Mouse (Mus musculus): ENCODE data around the gene Apoc4. TPM values are rescaled to one million over a fixed set of nuclear protein-coding genes. Genes with fewer than 3 reads are reported as not detected.
A peak's percentile ranks its signal among the peaks of the same experiment; 100 is the strongest.

The Apoc4 gene
- polyA plus RNA-seq, 1 experiment from 2014 or later: 0.65 TPM

GRCm38 (mm10) chr7:19664955-19665841, 16.1 kb downstream of the Apoc4 start, which contains the start of gene Clptm1:
Clptm1 (minus strand) TSS chr7:19665033.
- Histone ChIP-seq H3K36me3 (peaks cover 16% of the 10 kb centered on the region), H3K27ac (peak within 1 kb of the TSS; percentile 94), H3K9me3 (no peaks in the 10 kb centered on the region), H3K27me3 (ENCODE audit: insufficient read depth, poor library complexity, severe bottlenecking) (no peaks in the 10 kb centered on the region), H3K4me3 (peak within 1 kb of the TSS; percentile 100), H3K4me1 (peaks cover 33% of the 10 kb centered on the region)
- under 1% methylated on average over 63 of the region's 63 CpGs for WGBS
- peak; percentile 98 for DNase-seq (ENCODE audit: low spot score)

GRCm38 (mm10) chr7:19664455-19664954, 16.8 kb downstream of the Apoc4 start:
- no peaks in the 10 kb centered on the region for H3K27me3 ChIP-seq (ENCODE audit: insufficient read depth, poor library complexity, severe bottlenecking)
- H3K27ac ChIP-seq: peak overlapping the region; percentile 94
- peaks cover 22% of the 10 kb centered on the region for H3K36me3 ChIP-seq
- no peak for DNase-seq (ENCODE audit: low spot score)
- H3K4me3 ChIP-seq: peak overlapping the region; percentile 100
- peaks cover 33% of the 10 kb centered on the region for H3K4me1 ChIP-seq
- no peaks in the 10 kb centered on the region for H3K9me3 ChIP-seq
- WGBS: under 1% methylated on average over 37 of the region's 37 CpGs

DNA sequence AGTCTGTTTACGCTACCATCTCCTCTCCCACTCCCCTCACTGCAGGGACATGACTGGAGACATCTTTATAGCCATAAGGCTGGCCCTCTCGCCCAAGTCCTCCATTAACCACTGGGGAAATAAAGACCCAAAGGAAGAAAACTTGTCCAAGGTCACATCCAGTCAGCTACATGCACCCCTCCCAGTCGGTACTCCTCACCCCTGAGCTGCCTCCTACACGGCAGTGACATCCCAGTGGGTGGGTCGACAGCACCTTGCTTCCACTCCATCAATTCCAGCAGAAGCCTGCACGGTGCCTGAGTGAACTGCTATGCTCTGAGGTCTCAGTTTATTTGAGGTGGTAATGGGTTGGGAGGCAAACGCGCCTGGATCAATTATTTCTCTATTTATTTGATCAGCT, 17.3 kb downstream of the Apoc4 start:
- Histone ChIP-seq H3K36me3 (peaks cover 27% of the 10 kb centered on the region), H3K4me3 (peak overlapping the region; percentile 100), H3K27ac (peak overlapping the region; percentile 94), H3K4me1 (peaks cover 29% of the 10 kb centered on the region), H3K9me3 (no peaks in the 10 kb centered on the region), H3K27me3 (ENCODE audit: insufficient read depth, poor library complexity, severe bottlenecking) (no peaks in the 10 kb centered on the region)
- WGBS: 15% methylated on average over 8 of the region's 8 CpGs
- DNase-seq (ENCODE audit: low spot score): no peak

DNA sequence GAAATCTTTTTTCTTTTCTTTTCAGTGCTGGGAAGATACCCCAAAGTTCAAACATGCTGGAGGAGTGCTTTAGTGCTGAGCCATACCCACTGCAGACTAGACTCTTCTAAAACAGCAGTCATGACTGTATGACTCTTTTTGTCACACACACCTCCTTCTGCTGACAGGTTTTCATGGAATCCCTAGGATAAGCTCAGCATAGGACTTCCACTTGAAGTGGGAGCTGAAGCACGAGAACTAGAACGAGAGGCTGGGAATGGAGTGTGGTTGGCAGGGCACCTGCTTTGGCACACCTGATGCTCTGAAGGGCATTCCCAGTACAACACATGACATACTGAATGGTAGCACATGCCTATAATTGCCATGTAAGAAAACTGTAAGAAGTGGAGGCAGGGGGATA, 28.7 kb downstream of the Apoc4 start:
- Histone ChIP-seq H3K27me3 (ENCODE audit: insufficient read depth, poor library complexity, severe bottlenecking) (no peaks in the 10 kb centered on the region), H3K27ac (no peak overlapping the region), H3K9me3 (no peaks in the 10 kb centered on the region), H3K4me3 (no peak overlapping the region), H3K36me3 (peaks cover 84% of the 10 kb centered on the region), H3K4me1 (peaks cover 13% of the 10 kb centered on the region; the same call in 1 of the 2 replicates)
- DNase-seq (ENCODE audit: low spot score): no peak
- WGBS: 63% methylated on average over 2 of the region's 2 CpGs

- Histone ChIP-seq H3K4me3 (no peak overlapping the region), H3K27ac (no peak overlapping the region), H3K36me3 (peaks cover 92% of the 10 kb centered on the region), H3K27me3 (ENCODE audit: insufficient read depth, poor library complexity, severe bottlenecking) (no peaks in the 10 kb centered on the region), H3K4me1 (peaks cover 5% of the 10 kb centered on the region; the same call in 1 of the 2 replicates), H3K9me3 (no peaks in the 10 kb centered on the region)
- no peak for DNase-seq (ENCODE audit: low spot score)
- WGBS: 85% methylated on average over 6 of the region's 6 CpGs
Measured at GRCm38 (mm10) chr7:19651063-19651786, 30.1 kb downstream of the Apoc4 start.

DNA sequence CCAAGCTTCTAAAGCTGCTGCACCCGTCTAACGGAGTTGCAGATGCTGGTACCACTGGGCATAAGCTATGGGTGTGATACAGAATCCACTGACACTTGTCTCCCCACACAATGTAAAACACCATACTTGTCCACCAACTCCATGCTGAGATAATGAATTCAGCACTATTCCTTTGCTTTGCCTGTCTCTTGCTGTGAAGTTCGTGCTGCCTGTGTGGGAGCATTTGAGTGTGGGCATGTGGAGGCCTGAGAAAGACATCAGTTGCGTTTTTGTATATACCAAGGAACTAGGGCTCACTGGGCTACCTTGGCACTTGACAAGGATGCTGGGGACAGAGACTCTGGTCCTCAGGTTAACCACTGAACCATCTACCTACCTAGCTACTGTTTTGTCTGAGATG, 40.1 kb downstream of the Apoc4 start:
- 89% methylated on average over 4 of the region's 4 CpGs for WGBS
- no peak overlapping the region for H3K4me3 ChIP-seq
- no peaks in the 10 kb centered on the region for H3K27me3 ChIP-seq (ENCODE audit: insufficient read depth, poor library complexity, severe bottlenecking)

GRCm38 (mm10) chr7:19635074-19635827, 46.0 kb downstream of the Apoc4 start:
- H3K27me3 ChIP-seq (ENCODE audit: insufficient read depth, poor library complexity, severe bottlenecking): no peaks in the 10 kb centered on the region
- DNase-seq (ENCODE audit: low spot score): no peak
- no peak overlapping the region for H3K27ac ChIP-seq
- no peaks in the 10 kb centered on the region for H3K9me3 ChIP-seq
- 89% methylated on average over 11 of the region's 11 CpGs for WGBS
- peaks cover 87% of the 10 kb centered on the region for H3K36me3 ChIP-seq
- peaks cover 4% of the 10 kb centered on the region; the same call in 1 of the 2 replicates for H3K4me1 ChIP-seq
- no peak overlapping the region for H3K4me3 ChIP-seq

More for the DNA sequence above, 40.1 kb downstream of the Apoc4 start:
- Histone ChIP-seq H3K36me3 (peaks cover 99% of the 10 kb centered on the region), H3K9me3 (no peaks in the 10 kb centered on the region), H3K4me1 (no peaks in the 10 kb centered on the region), H3K27ac (no peak overlapping the region)
- no peak for DNase-seq (ENCODE audit: low spot score)

GRCm38 (mm10) chr7:19634591-19634990, 46.7 kb downstream of the Apoc4 start:
- no peak for DNase-seq (ENCODE audit: low spot score)
- H3K36me3 ChIP-seq: peaks cover 81% of the 10 kb centered on the region
- no peaks in the 10 kb centered on the region for H3K9me3 ChIP-seq
- 88% methylated on average over 2 of the region's 2 CpGs for WGBS
- peaks cover 4% of the 10 kb centered on the region; the same call in 1 of the 2 replicates for H3K4me1 ChIP-seq
- H3K27ac ChIP-seq: no peak overlapping the region
- H3K4me3 ChIP-seq: no peak overlapping the region
- H3K27me3 ChIP-seq (ENCODE audit: insufficient read depth, poor library complexity, severe bottlenecking): no peaks in the 10 kb centered on the region

DNA sequence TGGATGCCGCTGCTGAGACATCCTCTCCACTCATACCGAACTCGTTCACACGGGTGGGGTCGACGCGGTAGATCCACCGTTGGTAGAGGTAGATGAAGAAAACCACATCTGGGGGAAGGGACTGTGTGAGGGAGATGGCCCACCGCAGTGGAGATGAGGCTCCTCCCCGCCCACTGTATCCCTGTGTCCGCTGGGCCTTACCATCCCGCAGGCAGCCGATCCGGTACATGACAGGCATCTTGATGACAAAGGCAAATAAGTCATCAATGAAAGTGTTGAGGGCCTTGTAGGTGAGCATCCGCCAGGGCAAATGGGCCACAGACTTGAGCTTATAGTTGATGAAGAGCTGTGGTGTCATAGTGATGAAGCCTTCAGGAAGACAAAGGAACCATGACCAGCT, 47.4 kb downstream of the Apoc4 start:
- H3K4me3 ChIP-seq: peak overlapping the region; percentile 30; the same call in 1 of the 2 replicates
- H3K4me1 ChIP-seq: peaks cover 4% of the 10 kb centered on the region; the same call in 1 of the 2 replicates
- 92% methylated on average over 15 of the region's 15 CpGs for WGBS
- 0 out of 2 replicates have a peak overlapping the region, but pooled peaks have one; percentile 6 for H3K27ac ChIP-seq
- no peak for DNase-seq (ENCODE audit: low spot score)
- H3K36me3 ChIP-seq: peaks cover 74% of the 10 kb centered on the region
- H3K27me3 ChIP-seq (ENCODE audit: insufficient read depth, poor library complexity, severe bottlenecking): no peaks in the 10 kb centered on the region
- no peaks in the 10 kb centered on the region for H3K9me3 ChIP-seq

GRCm38 (mm10) chr7:19633197-19633596, 48.1 kb downstream of the Apoc4 start:
- 0 out of 2 replicates have a peak overlapping the region, but pooled peaks have one; percentile 6 for H3K27ac ChIP-seq
- no peak for DNase-seq (ENCODE audit: low spot score)
- peak overlapping the region; percentile 30 for H3K4me3 ChIP-seq
- peaks cover 67% of the 10 kb centered on the region for H3K36me3 ChIP-seq
- no peaks in the 10 kb centered on the region for H3K9me3 ChIP-seq
- WGBS: 83% methylated on average over 17 of the region's 17 CpGs
- peaks cover 4% of the 10 kb centered on the region; the same call in 1 of the 2 replicates for H3K4me1 ChIP-seq
- no peaks in the 10 kb centered on the region for H3K27me3 ChIP-seq (ENCODE audit: insufficient read depth, poor library complexity, severe bottlenecking)

GRCm38 (mm10) chr7:19632720-19633119, 48.6 kb downstream of the Apoc4 start:
- Histone ChIP-seq H3K4me1 (peaks cover 4% of the 10 kb centered on the region; the same call in 1 of the 2 replicates), H3K4me3 (no peak overlapping the region), H3K27me3 (ENCODE audit: insufficient read depth, poor library complexity, severe bottlenecking) (no peaks in the 10 kb centered on the region), H3K27ac (no peak overlapping the region), H3K9me3 (no peaks in the 10 kb centered on the region), H3K36me3 (peaks cover 62% of the 10 kb centered on the region)
- no peak for DNase-seq (ENCODE audit: low spot score)

DNA sequence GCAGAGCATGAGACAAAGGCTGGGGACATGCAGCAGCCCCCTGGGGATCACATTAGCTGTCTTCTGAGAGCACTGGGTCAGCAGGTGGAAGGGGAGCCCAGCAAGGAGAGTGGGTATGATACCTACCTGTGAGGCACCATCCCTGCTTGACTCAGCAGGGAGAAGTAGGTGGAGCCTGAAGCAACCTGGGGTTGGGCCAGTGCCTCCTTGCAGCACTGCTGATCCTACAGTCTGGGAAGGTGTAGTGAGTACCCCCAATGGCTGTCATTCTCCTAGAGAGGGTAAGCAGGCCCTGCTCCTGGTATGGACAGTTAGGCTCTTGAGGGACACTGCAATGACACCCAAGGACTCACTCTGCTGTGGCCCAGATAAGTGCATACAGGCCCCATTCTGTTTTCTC, 49.0 kb downstream of the Apoc4 start:
- DNase-seq (ENCODE audit: low spot score): no peak
- Histone ChIP-seq H3K27ac (no peak overlapping the region), H3K4me1 (peaks cover 4% of the 10 kb centered on the region; the same call in 1 of the 2 replicates), H3K27me3 (ENCODE audit: insufficient read depth, poor library complexity, severe bottlenecking) (no peaks in the 10 kb centered on the region), H3K9me3 (no peaks in the 10 kb centered on the region), H3K4me3 (no peak overlapping the region), H3K36me3 (peaks cover 58% of the 10 kb centered on the region)
